Mouse (Mus musculus) heart, embryonic 12.5 days (tissue): ENCODE data around the gene Zfp687. TPM values are rescaled to one million over a fixed set of nuclear protein-coding genes. Genes with fewer than 3 reads are reported as not detected.
A peak's percentile ranks its signal among the peaks of the same experiment; 100 is the strongest.

Experiments
- ATAC-seq: fragments of 200-750 bp; cut with Nextera tagmentation; 2 replicates; pipeline ENCODE4 v1.8.0; 2017; ENCODE audit warnings: moderate TSS enrichment, moderate library complexity; ENCODE audit not compliant: insufficient number of reproducible peaks, low FRiP score
- H3K27ac ChIP-seq: fragments of 300-500 bp; sonication (generic); 2 replicates; pipeline ENCODE4 v1.5.1; 2016; ENCODE audit warnings: mild to moderate bottlenecking, moderate library complexity; ENCODE audit not compliant: poor library complexity, severe bottlenecking
- H3K27me3 ChIP-seq: fragments of 300-500 bp; sonication (generic); replicated peaks from 2 replicates; pipeline ENCODE4 v1.6.1; 2016; ENCODE audit warnings: mild to moderate bottlenecking, moderate library complexity
- H3K36me3 ChIP-seq: fragments of 300-500 bp; sonication (generic); 2 replicates; pipeline ENCODE4 v1.6.1; 2016; ENCODE audit warnings: mild to moderate bottlenecking, moderate library complexity
- H3K4me1 ChIP-seq: fragments of 300-500 bp; sonication (generic); replicated peaks from 2 replicates; pipeline ENCODE4 v1.6.1; 2016; ENCODE audit warnings: mild to moderate bottlenecking
- H3K4me2 ChIP-seq: fragments of 300-500 bp; sonication (generic); 2 replicates; pipeline ENCODE4 v1.6.1; 2016; ENCODE audit warnings: mild to moderate bottlenecking, moderate library complexity
- H3K4me3 ChIP-seq: fragments of 300-500 bp; sonication (generic); 2 replicates; pipeline ENCODE4 v1.5.1; 2016; ENCODE audit warnings: mild to moderate bottlenecking
- H3K9ac ChIP-seq: fragments of 300-500 bp; sonication (generic); 2 replicates; pipeline ENCODE4 v1.6.1; 2016; ENCODE audit warnings: mild to moderate bottlenecking, moderate library complexity
- H3K9me3 ChIP-seq: fragments of 300-500 bp; sonication (generic); replicated peaks from 2 replicates; pipeline ENCODE4 v1.6.1; 2016; ENCODE audit warnings: mild to moderate bottlenecking, moderate library complexity
- WGBS: fragments of 180-500 bp; shearing (Covaris S2); methylation state at CpG from one replicate; pipeline ENCODE4 v1.1.7; 2016; 5-methylcytosine and 5-hydroxymethylcytosine counted together
- microRNA-seq: library from miRNA; unstranded; fragments of <30 nt; microRNA quantifications from one replicate; pipeline ENCODE4, GENCODE M21; 2017
- polyA plus RNA-seq: library from polyadenylated mRNA; unstranded; fragments of >200 nt; fragmentation: Nextera tagmentation; extraction: Ambion mirVana; gene quantifications from 2 replicates; pipeline ENCODE4 v1.2.1, GENCODE M21; 2016

Gene Zfp687
- polyA plus RNA-seq, 1 experiment from 2014 or later = 23.2 TPM

DNA sequence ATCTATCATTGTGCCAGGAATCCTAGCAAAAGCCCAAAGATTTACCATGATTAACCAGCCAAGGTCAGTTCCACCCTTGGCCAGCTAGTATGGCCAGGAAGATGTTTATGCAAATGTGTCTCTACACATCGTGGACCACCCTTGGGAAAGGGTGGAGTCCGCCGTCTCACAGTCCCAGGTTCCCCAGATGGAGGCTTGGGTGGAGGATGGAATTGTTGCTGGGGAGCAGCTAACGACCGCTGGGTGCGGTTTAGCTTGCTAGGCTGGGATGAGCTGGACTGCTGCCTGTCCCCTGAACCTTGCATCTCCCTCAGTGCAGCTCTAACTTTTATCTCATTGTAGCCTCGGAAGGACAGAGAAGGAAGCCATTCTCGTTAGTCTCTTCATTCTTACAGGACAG is 55.4 kb downstream of the Zfp687 start:
- H3K27ac ChIP-seq = no peak overlapping the region
- peaks cover 18% of the 10 kb centered on the region for H3K4me1 ChIP-seq
- no peak overlapping the region for H3K4me3 ChIP-seq
- no peak overlapping the region for H3K4me2 ChIP-seq
- no peak for ATAC-seq
- WGBS = 54% methylated on average over 8 of the region's 8 CpGs
- H3K9ac ChIP-seq = no peak overlapping the region
- H3K9me3 ChIP-seq = no peaks in the 10 kb centered on the region
- H3K27me3 ChIP-seq = no peaks in the 10 kb centered on the region
- peaks cover 36% of the 10 kb centered on the region for H3K36me3 ChIP-seq

DNA sequence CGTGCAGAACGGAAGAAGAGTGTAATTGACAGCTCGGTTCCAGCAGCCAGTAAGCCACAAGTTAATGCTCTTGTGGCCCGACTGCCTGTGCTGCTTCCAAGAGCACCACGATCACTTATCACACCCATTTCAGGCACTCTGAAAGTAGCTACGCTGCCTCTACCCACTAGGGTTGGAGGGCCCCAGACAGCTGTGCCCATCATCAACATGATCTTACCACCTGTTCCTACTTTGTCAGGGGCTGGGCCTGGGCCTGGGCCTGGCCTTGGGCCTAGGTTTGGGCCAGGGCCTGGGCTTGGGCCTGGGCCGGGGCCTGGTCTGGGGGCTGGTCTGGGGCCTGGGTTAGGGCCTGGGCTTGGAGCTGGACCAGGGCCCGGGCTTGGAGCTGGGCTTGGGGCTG is 57.0 kb downstream of the Zfp687 start:
- H3K9me3 ChIP-seq = no peaks in the 10 kb centered on the region
- peaks cover 22% of the 10 kb centered on the region for H3K4me1 ChIP-seq
- H3K27me3 ChIP-seq = no peaks in the 10 kb centered on the region
- H3K36me3 ChIP-seq = peaks cover 36% of the 10 kb centered on the region
- 85% methylated on average over 8 of the region's 8 CpGs for WGBS
- H3K27ac ChIP-seq = no peak overlapping the region
- no peak overlapping the region for H3K4me3 ChIP-seq
- H3K4me2 ChIP-seq = no peak overlapping the region
- ATAC-seq = no peak
- peak overlapping the region; percentile 11; the same call in 1 of the 2 replicates for H3K9ac ChIP-seq

Small RNAs within 50 kb of the gene (microRNA-seq; reads per million reads assigned to microRNA genes)
- gene Mir7013 = 1.2 reads per million

Other genes starting within 250 kb of the Zfp687 start
- 2.1 and 2.4 TPM in 2 replicates for gene Cgn, start 229.0 kb downstream of the Zfp687 start, polyA plus RNA-seq
- gene Pogz, start 177.9 kb downstream of the Zfp687 start, polyA plus RNA-seq = 12.3 and 12.8 TPM in 2 replicates
- 232 and 235 TPM in 2 replicates for gene Psmb4, start 128.5 kb downstream of the Zfp687 start, polyA plus RNA-seq
- gene Selenbp1, start 82.4 kb downstream of the Zfp687 start, polyA plus RNA-seq = 42.3 and 43.9 TPM in 2 replicates
- gene Rfx5, start 61.4 kb downstream of the Zfp687 start, polyA plus RNA-seq = 8.7 and 9.5 TPM in 2 replicates
- gene Pi4kb, start 40.7 kb downstream of the Zfp687 start, polyA plus RNA-seq = 18.0 and 20.3 TPM in 2 replicates
- 199 and 214 TPM in 2 replicates for gene Psmd4, start 27.2 kb upstream of the Zfp687 start, polyA plus RNA-seq
- 18.2 and 18.5 TPM in 2 replicates for gene Pip5k1a, start 91.5 kb upstream of the Zfp687 start, polyA plus RNA-seq
- gene Vps72, start 95.6 kb upstream of the Zfp687 start, polyA plus RNA-seq = 96.7 and 103 TPM in 2 replicates
- 0.59 and 0.69 TPM in 2 replicates for gene Tmod4, start 109.0 kb upstream of the Zfp687 start, polyA plus RNA-seq
- gene Scnm1, start 118.6 kb upstream of the Zfp687 start, polyA plus RNA-seq = 48.6 and 52.7 TPM in 2 replicates
- 8.1 and 9.1 TPM in 2 replicates for gene Lysmd1, start 118.6 kb upstream of the Zfp687 start, polyA plus RNA-seq
- 0.62 and 0.91 TPM in 2 replicates for gene Tnfaip8l2, start 126.9 kb upstream of the Zfp687 start, polyA plus RNA-seq
- gene Sema6c, start 145.0 kb upstream of the Zfp687 start, polyA plus RNA-seq = 3.6 and 5.5 TPM in 2 replicates
- 7.7 and 8.9 TPM in 2 replicates for gene Gabpb2, start 202.5 kb upstream of the Zfp687 start, polyA plus RNA-seq
- gene Cdc42se1, start 213.3 kb upstream of the Zfp687 start, polyA plus RNA-seq = 60.9 and 62.1 TPM in 2 replicates
- gene Mllt11, start 216.7 kb upstream of the Zfp687 start, polyA plus RNA-seq = 12.8 and 13.6 TPM in 2 replicates
- 0.53 and 0.64 TPM in 2 replicates for gene Gm128, start 226.2 kb upstream of the Zfp687 start, polyA plus RNA-seq
- gene Bnipl, start 235.7 kb upstream of the Zfp687 start, polyA plus RNA-seq = not detected in 2 replicates